ENCODE assay signal across 9 mouse cellular contexts in genomic region chr17:29056699-29057151, GRCm38 (mm10). TPM values are rescaled to one million over a fixed set of nuclear protein-coding genes. Genes with fewer than 3 reads are reported as not detected.
A peak's percentile ranks its signal among the peaks of the same experiment; 100 is the strongest.
DNase-seq lines count a peak whose midpoint lies in the region; ATAC-seq and TF ChIP-seq lines count a peak whose summit lies in the region.
"Had no signal": no experiment of that assay in that cellular context is flagged by ENCODE, and none has a peak within 500 bp of the region (broad histone marks: within the 10 kb centered on the region; RNA-seq: fewer than 3 reads in every experiment).

No protein-coding gene starts in this region.

- WGBS in hindbrain, embryonic 11.5 days, result 2% methylated on average over 8 of the region's 8 CpGs
- WGBS in hindbrain, embryonic 16.5 days, result 4% methylated on average over 8 of the region's 8 CpGs
- WGBS in forebrain, embryonic 15.5 days, result 6% methylated on average over 8 of the region's 8 CpGs
- 4% methylated on average over 8 of the region's 8 CpGs for WGBS in neural tube, embryonic 12.5 days

- peak overlapping the region; percentile 39; the same call in 1 of the 2 replicates for H3K27ac ChIP-seq in hindbrain, embryonic 11.5 days (ENCODE audit: low read depth, low read length)
- H3K27ac ChIP-seq in hindbrain, embryonic 16.5 days (ENCODE audit: low read depth, low read length), result no peak overlapping the region
- H3K27ac ChIP-seq in MEL (ENCODE audit: control insufficient read depth, low read depth, low read length), result no peak overlapping the region
- 0 out of 2 replicates have a peak overlapping the region, but pooled peaks have one; percentile 43 for H3K27ac ChIP-seq in forebrain, embryonic 15.5 days (replicated peaks)
- no peak overlapping the region for H3K27ac ChIP-seq in neural tube, embryonic 12.5 days

- ATAC-seq in hindbrain, embryonic 11.5 days (ENCODE audit: low FRiP score), result peak; percentile 56
- ATAC-seq in hindbrain, embryonic 16.5 days, result no peak
- peak; percentile 43; the same call in 1 of the 2 replicates for ATAC-seq in forebrain, embryonic 15.5 days (replicated peaks)
- peak; percentile 72 for ATAC-seq in neural tube, embryonic 12.5 days (ENCODE audit: low FRiP score, low read depth)
- no peak for ATAC-seq in cerebellum, adult (ENCODE audit: insufficient number of reproducible peaks, low FRiP score, low TSS enrichment)
- ATAC-seq: lung, postnatal 0 days had no signal

- no peak for TF ChIP-seq CTCF in MEL (IDR thresholded peaks at IDR 0.05 in 2 of 3, conservative IDR thresholded peaks at IDR 0.05 in 1 of 3; ENCODE audit: control insufficient read depth in 1 of 3, insufficient read depth in 1 of 3, low read depth in 2 of 3, low read length in 3 of 3, poor library complexity in 1 of 3, severe bottlenecking in 1 of 3)

- TF ChIP-seq EP300 in MEL (IDR thresholded peaks at IDR 0.05; ENCODE audit: low read depth in 1 of 2, low read length in 2 of 2), result no peak

- H3K9ac ChIP-seq in hindbrain, embryonic 11.5 days (ENCODE audit: low read depth, low read length), result no peak overlapping the region
- no peak overlapping the region for H3K9ac ChIP-seq in hindbrain, embryonic 16.5 days (ENCODE audit: low read depth, low read length)
- H3K9ac ChIP-seq in MEL (ENCODE audit: control insufficient read depth, low read depth, low read length, poor library complexity, severe bottlenecking), result no peak overlapping the region
- no peak overlapping the region for H3K9ac ChIP-seq in forebrain, embryonic 15.5 days (replicated peaks)
- H3K9ac ChIP-seq in neural tube, embryonic 12.5 days, result no peak overlapping the region

- no peaks in the 10 kb centered on the region for H3K9me3 ChIP-seq in hindbrain, embryonic 11.5 days (ENCODE audit: control insufficient read depth, low read length)
- H3K9me3 ChIP-seq in hindbrain, embryonic 16.5 days (ENCODE audit: control insufficient read depth, low read length), result no peaks in the 10 kb centered on the region
- H3K9me3 ChIP-seq in MEL (replicated peaks; ENCODE audit: insufficient read depth, low read length), result no peaks in the 10 kb centered on the region
- no peaks in the 10 kb centered on the region for H3K9me3 ChIP-seq in forebrain, embryonic 15.5 days
- H3K9me3 ChIP-seq in neural tube, embryonic 12.5 days, result no peaks in the 10 kb centered on the region

- no peak for TF ChIP-seq RAD21 in MEL (IDR thresholded peaks at IDR 0.05; ENCODE audit: low read depth, low read length)

- no peaks in the 10 kb centered on the region for H3K79me2 ChIP-seq in MEL (ENCODE audit: control insufficient read depth, insufficient read depth, low read length, poor library complexity)

- no peak for DNase-seq in hindbrain, embryonic 11.5 days (ENCODE audit: low spot score)
- no peak for DNase-seq in MEL (ENCODE audit: low read depth, low spot score)
- DNase-seq in lung, postnatal 14 days, result no peak
- DNase-seq in cerebellum, postnatal 14 days, result no peak

- H3K4me2 ChIP-seq in hindbrain, embryonic 11.5 days (replicated peaks; ENCODE audit: low read depth, low read length), result 0 out of 2 replicates have a peak overlapping the region, but pooled peaks have one; percentile 23
- no peak overlapping the region for H3K4me2 ChIP-seq in hindbrain, embryonic 16.5 days (ENCODE audit: low read length)
- H3K4me2 ChIP-seq in forebrain, embryonic 15.5 days (replicated peaks), result no peak overlapping the region
- H3K4me2 ChIP-seq in neural tube, embryonic 12.5 days (replicated peaks), result peak overlapping the region; percentile 36

- H3K4me3 ChIP-seq in hindbrain, embryonic 11.5 days (ENCODE audit: low read depth, low read length), result no peak overlapping the region
- H3K4me3 ChIP-seq in hindbrain, embryonic 16.5 days (ENCODE audit: low read length), result no peak overlapping the region
- H3K4me3 ChIP-seq in MEL (ENCODE audit: control insufficient read depth in 1 of 2, insufficient read depth in 1 of 2, low read depth in 2 of 2, low read length in 2 of 2), result no peak overlapping the region
- H3K4me3 ChIP-seq in forebrain, embryonic 15.5 days, result no peak overlapping the region
- H3K4me3 ChIP-seq in neural tube, embryonic 12.5 days, result no peak overlapping the region

- no peaks in the 10 kb centered on the region for H3K36me3 ChIP-seq in hindbrain, embryonic 11.5 days (ENCODE audit: control insufficient read depth, insufficient read depth, low read length)
- no peaks in the 10 kb centered on the region for H3K36me3 ChIP-seq in hindbrain, embryonic 16.5 days (ENCODE audit: control insufficient read depth, insufficient read depth, low read length)
- 0 out of 4 replicates have a peak, but pooled peaks cover 0 to 3% of the 10 kb centered on the region in 2 experiments for H3K36me3 ChIP-seq in MEL (ENCODE audit: control insufficient read depth in 1 of 2, insufficient read depth in 2 of 2, low read length in 2 of 2)
- no peaks in the 10 kb centered on the region for H3K36me3 ChIP-seq in forebrain, embryonic 15.5 days
- H3K36me3 ChIP-seq in neural tube, embryonic 12.5 days, result no peaks in the 10 kb centered on the region

- H3K27me3 ChIP-seq in hindbrain, embryonic 11.5 days (ENCODE audit: control insufficient read depth, insufficient read depth, low read length), result no peaks in the 10 kb centered on the region
- no peaks in the 10 kb centered on the region for H3K27me3 ChIP-seq in hindbrain, embryonic 16.5 days (replicated peaks; ENCODE audit: control insufficient read depth, insufficient read depth, low read length)
- H3K27me3 ChIP-seq in MEL (ENCODE audit: control insufficient read depth in 1 of 2, insufficient read depth in 2 of 2, low read length in 2 of 2), result no peaks in the 10 kb centered on the region
- H3K27me3 ChIP-seq in forebrain, embryonic 15.5 days, result no peaks in the 10 kb centered on the region
- no peaks in the 10 kb centered on the region for H3K27me3 ChIP-seq in neural tube, embryonic 12.5 days (replicated peaks)

- no peak for TF ChIP-seq POLR2A in MEL (IDR thresholded peaks at IDR 0.05; ENCODE audit: control insufficient read depth in 1 of 2, insufficient read depth in 1 of 2, low read depth in 1 of 2, low read length in 2 of 2, poor library complexity in 1 of 2)

- peaks cover 5% of the 10 kb centered on the region for H3K4me1 ChIP-seq in hindbrain, embryonic 11.5 days (replicated peaks; ENCODE audit: control insufficient read depth, insufficient read depth, low read length)
- peaks cover 10% of the 10 kb centered on the region for H3K4me1 ChIP-seq in hindbrain, embryonic 16.5 days (ENCODE audit: control insufficient read depth, insufficient read depth, low read depth, low read length)
- H3K4me1 ChIP-seq in MEL (ENCODE audit: control insufficient read depth in 1 of 2, insufficient read depth in 2 of 2, low read length in 2 of 2), result peaks cover 3% of the 10 kb centered on the region in 2 experiments; a peak in 2 of 4 replicates
- peaks cover 13% of the 10 kb centered on the region for H3K4me1 ChIP-seq in forebrain, embryonic 15.5 days
- H3K4me1 ChIP-seq in neural tube, embryonic 12.5 days, result peaks cover 16% of the 10 kb centered on the region

TF ChIP-seq in MEL, 35 proteins besides CTCF, POLR2A, EP300 and RAD21:
- TF ChIP-seq ELF1 (IDR thresholded peaks at IDR 0.05; ENCODE audit: low read depth, low read length) (no peak), ZNF384 (IDR thresholded peaks at IDR 0.05; ENCODE audit: low read depth, low read length) (peak; percentile 58), ZMIZ1 (IDR thresholded peaks at IDR 0.05; ENCODE audit: low read depth, low read length) (no peak)

RNA-seq across cellular contexts. Expression of gene Srsf3, which starts 24.3 kb away (rescaled TPM):
- 847 and 854 TPM in 2 replicates for polyA plus RNA-seq in hindbrain, embryonic 11.5 days (2014; fragmentation: Nextera tagmentation; extraction: Ambion mirVana)
- polyA plus RNA-seq in hindbrain, embryonic 16.5 days (2015; fragmentation: Nextera tagmentation; extraction: Ambion mirVana), result 356 and 408 TPM in 2 replicates
- total RNA-seq in MEL (2012; rRNA removed), result 312 and 367 TPM in 2 replicates
- polyA plus RNA-seq in MEL (2012; ENCODE audit: insufficient read depth in 1 of 2, insufficient read length in 2 of 2, low read depth in 1 of 2, low replicate concordance in 2 of 2, missing spikeins in 1 of 2), result 100 to 1,000 TPM; 326 to 556 TPM
- 594 and 620 TPM in 2 replicates for polyA plus RNA-seq in forebrain, embryonic 15.5 days (2015; fragmentation: Nextera tagmentation; extraction: Ambion mirVana)
- polyA plus RNA-seq in neural tube, embryonic 12.5 days (2016; fragmentation: Nextera tagmentation; extraction: Ambion mirVana), result 642 and 679 TPM in 2 replicates

RNA-seq across cellular contexts. Expression of gene Cdkn1a, which starts 34.1 kb away (rescaled TPM):
- 33.4 and 36.8 TPM in 2 replicates for polyA plus RNA-seq in hindbrain, embryonic 11.5 days (2014; fragmentation: Nextera tagmentation; extraction: Ambion mirVana)
- polyA plus RNA-seq in hindbrain, embryonic 16.5 days (2015; fragmentation: Nextera tagmentation; extraction: Ambion mirVana), result 138 and 184 TPM in 2 replicates
- 2.0 and 2.3 TPM in 2 replicates for total RNA-seq in MEL (2012; rRNA removed)
- 10 to 100 TPM in 1 of 2 experiments, not detected in 1; 21.0 TPM for polyA plus RNA-seq in MEL (2012; ENCODE audit: insufficient read depth in 1 of 2, insufficient read length in 2 of 2, low read depth in 1 of 2, low replicate concordance in 2 of 2, missing spikeins in 1 of 2)
- polyA plus RNA-seq in forebrain, embryonic 15.5 days (2015; fragmentation: Nextera tagmentation; extraction: Ambion mirVana), result 39.2 and 39.4 TPM in 2 replicates
- 34.8 and 41.6 TPM in 2 replicates for polyA plus RNA-seq in neural tube, embryonic 12.5 days (2016; fragmentation: Nextera tagmentation; extraction: Ambion mirVana)

RNA-seq across cellular contexts. Expression of gene Stk38, which starts 48.9 kb away (rescaled TPM):
- polyA plus RNA-seq in hindbrain, embryonic 11.5 days (2014; fragmentation: Nextera tagmentation; extraction: Ambion mirVana), result 141 and 151 TPM in 2 replicates
- 71.8 and 89.7 TPM in 2 replicates for polyA plus RNA-seq in hindbrain, embryonic 16.5 days (2015; fragmentation: Nextera tagmentation; extraction: Ambion mirVana)
- 14.4 and 17.1 TPM in 2 replicates for total RNA-seq in MEL (2012; rRNA removed)
- 100 to 1,000 TPM in 1 of 2 experiments, 10 to 100 TPM in 1; 49.3 to 290 TPM for polyA plus RNA-seq in MEL (2012; ENCODE audit: insufficient read depth in 1 of 2, insufficient read length in 2 of 2, low read depth in 1 of 2, low replicate concordance in 2 of 2, missing spikeins in 1 of 2)
- 119 and 128 TPM in 2 replicates for polyA plus RNA-seq in forebrain, embryonic 15.5 days (2015; fragmentation: Nextera tagmentation; extraction: Ambion mirVana)
- polyA plus RNA-seq in neural tube, embryonic 12.5 days (2016; fragmentation: Nextera tagmentation; extraction: Ambion mirVana), result 148 and 157 TPM in 2 replicates

RNA-seq across cellular contexts. Expression of gene Rab44, which starts 57.2 kb away (rescaled TPM):
- 0.45 TPM in 1 of 2 replicates, not detected in the other for polyA plus RNA-seq in hindbrain, embryonic 11.5 days (2014; fragmentation: Nextera tagmentation; extraction: Ambion mirVana)
- polyA plus RNA-seq in hindbrain, embryonic 16.5 days (2015; fragmentation: Nextera tagmentation; extraction: Ambion mirVana), result 0.06 and 0.26 TPM in 2 replicates
- total RNA-seq in MEL (2012; rRNA removed), result 5.4 and 9.5 TPM in 2 replicates
- 1 to 10 TPM in 1 of 2 experiments, not detected in 1; 7.0 TPM for polyA plus RNA-seq in MEL (2012; ENCODE audit: insufficient read depth in 1 of 2, insufficient read length in 2 of 2, low read depth in 1 of 2, low replicate concordance in 2 of 2, missing spikeins in 1 of 2)
- 0.05 TPM in 1 of 2 replicates, not detected in the other for polyA plus RNA-seq in forebrain, embryonic 15.5 days (2015; fragmentation: Nextera tagmentation; extraction: Ambion mirVana)
- 0.30 and 0.42 TPM in 2 replicates for polyA plus RNA-seq in neural tube, embryonic 12.5 days (2016; fragmentation: Nextera tagmentation; extraction: Ambion mirVana)

Comparison
In these comparisons a context has a peak if more than half of its experiments do, and no peak if none do; other contexts are left out.
1. ATAC-seq: peak in hindbrain, embryonic 11.5 days (single experiment), forebrain, embryonic 15.5 days (single experiment) and neural tube, embryonic 12.5 days (single experiment); none in hindbrain, embryonic 16.5 days (single experiment) and cerebellum, adult (single experiment).
2. H3K27ac ChIP-seq: peak in hindbrain, embryonic 11.5 days (single experiment) and forebrain, embryonic 15.5 days (single experiment); none in hindbrain, embryonic 16.5 days (single experiment), MEL (single experiment) and neural tube, embryonic 12.5 days (single experiment).
3. H3K4me2 ChIP-seq: peak in hindbrain, embryonic 11.5 days (single experiment) and neural tube, embryonic 12.5 days (single experiment); none in hindbrain, embryonic 16.5 days (single experiment) and forebrain, embryonic 15.5 days (single experiment).